8 mouse cellular contexts compared by ENCODE assay signal in the genomic region with DNA sequence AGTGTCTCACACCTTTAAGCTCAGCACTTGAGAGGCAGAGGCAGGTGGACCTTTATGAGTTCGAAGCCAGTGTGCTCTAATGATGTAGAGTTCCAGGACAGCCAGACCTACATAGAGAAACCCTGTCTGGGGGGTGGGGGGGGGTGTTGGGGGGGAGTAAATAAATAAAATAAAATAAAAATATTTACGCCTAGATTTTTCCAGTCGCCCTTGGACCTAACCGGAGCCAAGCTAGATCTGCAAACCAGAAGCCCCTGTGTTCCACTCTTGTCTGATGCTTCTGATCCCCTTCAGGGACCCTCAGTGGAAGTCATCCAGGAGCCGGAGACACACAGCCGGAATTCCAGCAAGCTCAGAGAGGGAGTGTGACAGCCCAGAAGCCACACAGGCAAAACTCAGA. TPM values are rescaled to one million over a fixed set of nuclear protein-coding genes. Genes with fewer than 3 reads are reported as not detected.
A peak's percentile ranks its signal among the peaks of the same experiment; 100 is the strongest.
DNase-seq lines count a peak whose midpoint lies in the region; ATAC-seq and TF ChIP-seq lines count a peak whose summit lies in the region.

A gene (plus strand): TSS at position 301 of the 400 bp plus-strand sequence.

- peak within 1 kb of the TSS; percentile 54 for H3K9ac ChIP-seq in heart, postnatal 0 days (replicated peaks; ENCODE audit: low read depth, low read length)
- H3K9ac ChIP-seq in hindbrain, embryonic 11.5 days (ENCODE audit: low read depth, low read length), result peak within 1 kb of the TSS; percentile 77
- peak within 1 kb of the TSS; percentile 50 for H3K9ac ChIP-seq in limb, embryonic 15.5 days

- DNase-seq in heart, postnatal 0 days (ENCODE audit: low spot score), result no peak
- DNase-seq in heart, adult 8-10 months (ENCODE audit: low spot score), result no peak
- no peak for DNase-seq in hindbrain, embryonic 11.5 days (ENCODE audit: low spot score)
- no peak for DNase-seq in right cerebral cortex, adult 2 months (ENCODE audit: low spot score in 2 of 2)
- DNase-seq in thymus, postnatal 10 days (ENCODE audit: low spot score in 2 of 2), result no peak
- DNase-seq in adrenal gland, postnatal 36 days, result no peak

- TF ChIP-seq EP300 in heart, postnatal 0 days (IDR thresholded peaks at IDR 0.05; ENCODE audit: low read depth), result no peak

- peak within 1 kb of the TSS; percentile 49 for H3K4me3 ChIP-seq in heart, postnatal 0 days (ENCODE audit: low read depth, low read length)
- H3K4me3 ChIP-seq in brown adipose tissue, adult 24 weeks (ENCODE audit: insufficient read depth, low read depth, low read length), result peak within 1 kb of the TSS; percentile 45
- peak within 1 kb of the TSS; percentile 57 for H3K4me3 ChIP-seq in hindbrain, embryonic 11.5 days (ENCODE audit: low read depth, low read length)
- peak within 1 kb of the TSS; percentile 58 for H3K4me3 ChIP-seq in limb, embryonic 15.5 days

- no peak for ATAC-seq in heart, postnatal 0 days (ENCODE audit: insufficient read depth, low read depth)
- peak; percentile 3; the same call in 1 of the 2 replicates for ATAC-seq in hindbrain, embryonic 11.5 days (ENCODE audit: low FRiP score)
- no peak for ATAC-seq in limb, embryonic 15.5 days (ENCODE audit: insufficient number of reproducible peaks, low FRiP score, low TSS enrichment, low read depth)

- no peak for TF ChIP-seq CTCF in heart, postnatal 0 days (IDR thresholded peaks at IDR 0.05; ENCODE audit: low read depth)

- no peaks in the 10 kb centered on the region for H3K4me1 ChIP-seq in heart, postnatal 0 days (ENCODE audit: control insufficient read depth, insufficient read depth)
- H3K4me1 ChIP-seq in brown adipose tissue, adult 24 weeks (ENCODE audit: control insufficient read depth, insufficient read depth, insufficient read length, low read length), result no peaks in the 10 kb centered on the region
- peaks cover 2% of the 10 kb centered on the region for H3K4me1 ChIP-seq in hindbrain, embryonic 11.5 days (replicated peaks; ENCODE audit: control insufficient read depth, insufficient read depth, low read length)
- H3K4me1 ChIP-seq in limb, embryonic 15.5 days, result peaks cover 40% of the 10 kb centered on the region

- WGBS in heart, postnatal 0 days, result 63% methylated on average over 6 of the region's 6 CpGs
- WGBS in hindbrain, embryonic 11.5 days, result 65% methylated on average over 6 of the region's 6 CpGs
- WGBS in limb, embryonic 15.5 days, result 55% methylated on average over 6 of the region's 6 CpGs

- no peaks in the 10 kb centered on the region for H3K9me3 ChIP-seq in heart, postnatal 0 days (replicated peaks; ENCODE audit: control insufficient read depth, low read length)
- no peaks in the 10 kb centered on the region for H3K9me3 ChIP-seq in hindbrain, embryonic 11.5 days (ENCODE audit: control insufficient read depth, low read length)
- no peaks in the 10 kb centered on the region for H3K9me3 ChIP-seq in limb, embryonic 15.5 days

- H3K36me3 ChIP-seq in heart, postnatal 0 days (replicated peaks; ENCODE audit: control insufficient read depth, insufficient read depth, low read length), result no peaks in the 10 kb centered on the region
- no peaks in the 10 kb centered on the region for H3K36me3 ChIP-seq in hindbrain, embryonic 11.5 days (ENCODE audit: control insufficient read depth, insufficient read depth, low read length)
- no peaks in the 10 kb centered on the region for H3K36me3 ChIP-seq in limb, embryonic 15.5 days

- H3K27me3 ChIP-seq in heart, postnatal 0 days (ENCODE audit: control insufficient read depth, insufficient read depth, low read length), result peaks cover 26% of the 10 kb centered on the region
- H3K27me3 ChIP-seq in hindbrain, embryonic 11.5 days (ENCODE audit: control insufficient read depth, insufficient read depth, low read length), result peaks cover 6% of the 10 kb centered on the region; the same call in 1 of the 2 replicates
- peaks cover 33% of the 10 kb centered on the region for H3K27me3 ChIP-seq in limb, embryonic 15.5 days

- H3K4me2 ChIP-seq in heart, postnatal 0 days (ENCODE audit: low read depth, low read length), result peak within 1 kb of the TSS; percentile 75
- peak within 1 kb of the TSS; percentile 94 for H3K4me2 ChIP-seq in hindbrain, embryonic 11.5 days (replicated peaks; ENCODE audit: low read depth, low read length)
- peak within 1 kb of the TSS; percentile 72 for H3K4me2 ChIP-seq in limb, embryonic 15.5 days

- no peak within 1 kb of the TSS for H3K27ac ChIP-seq in heart, postnatal 0 days (ENCODE audit: low read depth)
- no peak within 1 kb of the TSS for H3K27ac ChIP-seq in brown adipose tissue, adult 24 weeks (replicated peaks; ENCODE audit: low read depth, low read length)
- peak within 1 kb of the TSS; percentile 79 for H3K27ac ChIP-seq in hindbrain, embryonic 11.5 days (ENCODE audit: low read depth, low read length)
- H3K27ac ChIP-seq in limb, embryonic 15.5 days, result peak within 1 kb of the TSS; percentile 79

RNA-seq across cellular contexts. Expression of the gene that starts here (rescaled TPM):
- 0.73 and 4.5 TPM in 2 replicates for total RNA-seq in heart, postnatal 0 days (2014; rRNA removed; ENCODE audit: low replicate concordance)
- polyA plus RNA-seq in heart, postnatal 0 days (2015; fragmentation: Nextera tagmentation; extraction: Ambion mirVana), result 0.27 and 0.34 TPM in 2 replicates
- under 1 TPM in 3 of 4 experiments, not detected in 1; 0.11 to 0.23 (median 0.16) TPM for total RNA-seq in heart, adult 8-10 months (2022)
- polyA plus RNA-seq in brown adipose tissue, adult 24 weeks (2012; ENCODE audit: insufficient read depth, insufficient read length, missing spikeins), result 1.9 and 2.0 TPM in 2 replicates
- 7.7 and 8.5 TPM in 2 replicates for polyA plus RNA-seq in hindbrain, embryonic 11.5 days (2014; fragmentation: Nextera tagmentation; extraction: Ambion mirVana)
- polyA plus RNA-seq in limb, embryonic 15.5 days (2015; fragmentation: Nextera tagmentation; extraction: Ambion mirVana), result 9.1 and 11.0 TPM in 2 replicates
- 1 to 10 TPM; 2.7 to 4.6 TPM for total RNA-seq in adrenal gland, postnatal 36 days (2021)

Comparison
In these comparisons a context has a peak if more than half of its experiments do, and no peak if none do; other contexts are left out.
1. H3K27ac ChIP-seq: peak in hindbrain, embryonic 11.5 days (single experiment) and limb, embryonic 15.5 days (single experiment); none in heart, postnatal 0 days (single experiment) and brown adipose tissue, adult 24 weeks (single experiment).
2. Peak in every context shown above with its lines, with median percentiles within 50 percentile points of each other: H3K4me2 ChIP-seq, H3K4me3 ChIP-seq and H3K9ac ChIP-seq.